Mouse (Mus musculus) c-Kit-positive CD71-positive TER-119-positive erythroid progenitor cells, embryonic 14.5 days (primary cell): ENCODE measurements around the gene Tmem266.
A peak's percentile ranks its signal among the peaks of the same experiment; 100 is the strongest.

Experiments
- DNase-seq: peaks from one replicate; pipeline ENCODE4 v3.0.0-alpha.2; 2013; ENCODE audit warnings: low spot score

Gene Tmem266

DNA sequence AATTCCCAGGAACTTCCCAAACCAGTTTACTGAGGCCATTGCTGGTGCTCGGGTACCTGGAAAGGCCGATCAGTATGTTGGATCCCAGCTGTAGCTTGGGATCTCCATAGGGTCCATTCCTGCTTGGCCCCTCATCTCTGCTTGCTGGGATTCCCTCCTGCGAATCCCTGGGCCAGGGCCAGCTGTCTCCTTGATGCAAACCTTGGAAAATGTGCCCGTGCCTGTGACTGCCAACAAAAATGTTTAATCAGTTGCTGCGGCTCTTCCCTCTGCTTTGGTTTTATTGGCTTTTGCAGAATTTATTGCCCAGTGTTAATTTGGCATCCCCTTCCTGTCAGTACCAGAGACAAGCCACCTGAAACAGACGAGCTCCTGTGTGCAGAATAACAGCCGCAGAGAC, 75.6 kb downstream of the Tmem266 start:
- no peak for DNase-seq

DNA sequence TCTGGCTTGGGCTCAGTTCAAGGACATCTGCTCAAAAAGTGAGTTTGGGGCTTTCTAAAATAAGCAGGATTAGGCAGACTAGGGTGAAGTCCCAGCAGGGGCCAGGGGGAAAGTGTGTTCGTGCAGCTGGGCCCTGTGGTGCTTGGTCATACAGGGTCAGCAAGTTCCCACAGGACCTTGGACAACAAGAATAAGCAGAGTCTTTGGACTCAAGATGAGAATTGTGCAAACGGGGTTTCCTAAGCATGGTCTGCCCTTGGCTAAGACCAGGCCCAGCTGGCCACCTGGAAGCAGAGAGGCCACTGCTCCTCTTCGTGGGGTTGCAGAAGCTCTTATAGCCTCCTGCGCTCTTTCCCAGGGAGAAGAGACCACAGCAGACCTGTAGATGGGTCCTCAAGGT, 77.5 kb downstream of the Tmem266 start:
- DNase-seq, result no peak

DNA sequence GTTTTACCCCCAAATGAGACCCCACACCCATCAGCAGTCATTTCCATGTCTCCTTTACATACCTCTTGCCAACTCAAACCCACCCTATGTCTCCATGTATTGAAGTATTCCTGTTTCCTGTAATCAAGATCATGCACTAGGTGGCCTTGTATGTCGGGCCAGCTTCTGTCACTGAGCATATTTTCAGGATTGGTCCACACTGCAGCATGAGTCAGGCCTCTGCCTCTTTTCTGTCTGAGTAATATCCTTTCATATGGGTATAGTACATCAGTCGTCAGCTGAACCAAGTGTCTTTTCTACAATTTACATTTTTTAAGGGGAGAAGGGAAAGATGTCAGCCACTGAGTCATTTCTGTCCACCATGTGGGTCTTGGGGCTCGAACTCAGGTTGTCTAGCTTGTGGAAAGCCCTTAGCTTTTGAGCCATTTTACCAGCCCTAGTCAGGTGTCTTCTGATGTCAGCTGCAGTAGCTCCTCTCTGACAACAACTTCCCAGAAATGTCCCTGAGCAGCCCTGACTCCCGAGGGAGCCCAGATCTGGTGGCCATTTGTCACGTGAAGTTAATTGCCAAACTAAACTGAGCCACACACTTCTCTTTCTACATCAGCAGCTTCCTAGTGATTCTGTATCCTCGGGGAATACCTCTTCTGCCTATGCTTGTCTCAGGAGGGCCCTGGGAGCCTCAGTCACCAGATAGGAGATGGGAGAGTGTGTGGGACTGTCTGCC, 78.4 kb downstream of the Tmem266 start:
- no peak for DNase-seq

DNA sequence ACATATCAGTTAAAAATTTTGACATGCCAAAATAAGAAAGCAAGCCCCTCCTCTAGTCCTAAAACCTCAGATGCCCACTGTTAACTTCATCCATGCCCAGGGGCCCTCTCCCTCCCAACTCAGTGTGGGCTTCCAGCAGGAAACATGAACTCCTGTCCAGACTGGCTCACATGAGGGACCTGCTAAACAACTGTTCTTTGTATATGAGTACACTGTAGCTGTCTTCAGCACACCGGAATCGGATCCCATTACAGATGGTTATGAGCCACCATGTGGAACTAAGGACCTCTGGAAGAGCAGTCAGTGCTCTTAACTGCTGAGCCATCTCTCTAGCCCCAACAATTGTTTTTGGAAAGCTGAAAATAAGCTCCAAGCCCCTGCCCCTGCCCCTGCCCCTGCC, 80.1 kb downstream of the Tmem266 start:
- no peak for DNase-seq

DNA sequence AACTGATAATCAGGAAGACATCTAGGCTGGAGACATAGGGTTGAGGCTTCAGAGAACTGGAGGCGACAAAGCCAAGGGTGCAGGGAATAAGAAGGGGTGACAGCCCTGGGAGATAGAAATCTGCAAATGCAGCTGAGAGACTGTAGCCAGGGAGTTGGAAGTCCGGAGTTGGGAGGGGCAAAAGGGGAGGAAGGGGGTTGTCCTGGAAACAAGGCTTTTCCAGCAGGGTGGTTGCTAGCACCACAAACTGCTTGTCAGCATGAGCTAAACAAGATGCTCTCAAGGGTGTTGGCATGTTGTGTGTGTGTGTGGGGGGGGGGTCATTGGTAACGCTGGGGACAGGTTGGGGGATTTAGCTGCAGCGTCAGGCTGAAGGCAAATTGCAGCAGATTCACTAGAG, 82.1 kb downstream of the Tmem266 start:
- no peak for DNase-seq

DNA sequence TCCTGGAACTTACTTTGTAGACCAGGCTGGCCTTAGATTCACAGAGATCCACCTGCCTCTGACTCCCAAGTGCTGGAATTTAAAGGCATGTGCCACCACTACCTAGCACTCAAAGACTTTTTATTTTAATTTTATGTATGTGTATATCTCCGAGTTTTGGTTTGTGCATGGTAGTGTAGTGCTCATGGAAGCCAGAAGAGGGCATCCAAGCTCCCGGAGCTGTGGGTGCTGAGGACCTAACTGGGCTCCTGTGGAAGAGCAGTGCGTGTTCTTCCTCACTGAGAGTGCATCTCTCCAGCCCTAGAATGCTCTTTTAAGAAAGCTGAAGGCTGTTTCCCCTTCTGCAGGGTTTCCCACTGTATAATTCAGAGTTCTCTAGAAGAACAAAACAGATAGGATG, 83.1 kb downstream of the Tmem266 start:
- DNase-seq, result no peak

DNA sequence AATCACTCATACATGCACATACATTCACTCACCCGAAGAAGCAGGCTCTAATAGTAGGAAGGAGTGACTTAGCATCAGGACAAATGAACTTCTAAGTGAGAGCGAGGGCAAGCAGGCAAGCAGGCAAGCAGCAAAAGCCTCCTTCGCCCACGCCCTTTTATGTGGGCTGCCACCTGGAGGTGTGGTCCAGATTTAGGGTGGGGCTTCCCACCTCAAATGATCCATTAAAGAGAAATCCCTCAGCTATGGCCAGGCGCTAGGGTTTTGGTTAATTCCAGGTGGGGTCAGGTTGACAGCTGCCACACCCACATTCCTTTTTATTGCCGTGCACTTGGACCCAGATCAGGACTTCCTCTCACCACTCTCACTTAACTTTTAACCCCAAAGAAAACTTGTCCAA, 83.7 kb downstream of the Tmem266 start:
- no peak for DNase-seq

DNA sequence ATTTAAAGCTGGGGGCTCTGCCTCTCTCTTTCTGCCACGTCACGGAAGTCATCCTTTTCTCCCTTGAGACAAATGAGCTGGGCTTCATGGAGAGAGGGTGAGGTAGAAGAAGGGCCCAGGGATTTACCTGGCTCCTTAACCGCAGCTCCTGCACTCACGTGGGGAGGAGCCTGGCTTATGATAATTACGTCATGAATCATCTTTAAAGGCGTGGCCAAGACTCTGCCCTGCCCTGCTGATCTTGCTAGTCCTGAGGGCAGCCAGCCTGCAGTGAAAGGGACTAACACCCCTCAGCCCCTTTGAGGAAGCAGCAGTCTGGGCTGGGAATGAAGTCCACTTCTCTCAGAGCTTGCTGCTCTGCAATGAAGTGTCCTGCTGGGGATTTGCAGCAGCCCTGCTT, 84.4 kb downstream of the Tmem266 start:
- no peak for DNase-seq

DNA sequence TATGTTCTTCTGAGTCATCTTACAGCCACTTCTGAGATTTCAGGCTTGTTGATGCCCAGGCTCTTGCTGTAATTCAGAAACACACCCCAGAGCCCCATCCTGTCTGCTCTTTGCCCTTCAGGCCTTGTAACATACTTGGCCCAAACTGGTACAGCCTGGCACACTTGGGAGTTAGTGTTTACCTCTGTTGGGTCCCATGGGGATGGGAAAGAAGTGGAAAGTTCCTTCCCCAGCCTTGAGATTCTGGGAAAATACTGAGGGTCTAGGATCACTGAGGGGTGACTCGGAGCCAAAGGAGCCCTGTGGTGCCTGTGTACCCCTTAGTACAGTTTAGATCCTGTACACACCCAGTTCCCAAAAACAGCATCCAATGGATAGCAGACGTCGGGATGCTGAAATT, 95.1 kb downstream of the Tmem266 start:
- no peak for DNase-seq

DNA sequence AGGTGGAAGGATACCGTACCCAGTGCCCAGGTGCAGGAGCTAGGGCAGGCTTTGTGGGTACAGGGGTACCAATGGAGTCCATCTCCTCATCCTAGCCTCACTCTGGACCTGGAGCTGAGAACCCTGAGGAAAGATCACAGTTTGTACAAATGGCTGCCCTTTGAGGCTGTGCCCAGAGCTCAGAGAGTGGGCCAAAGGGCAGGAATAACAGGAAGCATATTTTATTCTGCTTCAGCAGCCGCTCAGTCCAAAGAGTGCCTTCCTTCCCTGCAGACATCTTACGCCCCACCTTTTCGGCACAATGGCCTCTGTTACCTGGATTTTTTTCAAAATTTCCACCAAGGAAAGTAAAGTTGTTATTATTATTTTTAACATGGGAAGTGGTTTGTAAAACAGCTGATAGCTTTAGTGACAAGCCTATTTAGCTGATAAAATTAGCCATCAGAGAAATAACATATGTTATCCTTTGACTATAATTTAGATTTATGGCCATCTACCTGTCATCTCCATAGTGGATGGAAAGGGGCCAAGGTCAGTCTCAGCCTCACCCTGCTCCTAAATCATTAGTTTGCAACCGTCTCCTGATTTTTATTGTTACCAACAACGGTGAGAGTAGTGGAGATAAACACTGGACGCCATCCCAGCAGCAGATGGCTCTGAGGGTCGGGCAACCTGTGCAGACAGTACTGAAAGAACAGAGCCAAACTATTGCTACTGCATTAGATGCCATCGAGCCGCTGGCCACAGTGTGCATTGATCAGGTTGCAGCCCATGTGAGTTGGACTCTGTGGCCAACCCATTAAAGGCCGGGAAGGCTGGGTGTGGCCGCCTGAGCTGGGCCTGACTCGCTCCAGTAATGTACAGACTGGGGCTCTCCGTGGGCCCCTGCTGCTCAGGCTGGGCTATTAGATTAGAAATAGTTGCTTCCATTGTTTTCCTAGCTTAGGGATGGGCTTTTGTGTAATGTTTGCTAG, 97.0 kb downstream of the Tmem266 start:
- no peak for DNase-seq

DNA sequence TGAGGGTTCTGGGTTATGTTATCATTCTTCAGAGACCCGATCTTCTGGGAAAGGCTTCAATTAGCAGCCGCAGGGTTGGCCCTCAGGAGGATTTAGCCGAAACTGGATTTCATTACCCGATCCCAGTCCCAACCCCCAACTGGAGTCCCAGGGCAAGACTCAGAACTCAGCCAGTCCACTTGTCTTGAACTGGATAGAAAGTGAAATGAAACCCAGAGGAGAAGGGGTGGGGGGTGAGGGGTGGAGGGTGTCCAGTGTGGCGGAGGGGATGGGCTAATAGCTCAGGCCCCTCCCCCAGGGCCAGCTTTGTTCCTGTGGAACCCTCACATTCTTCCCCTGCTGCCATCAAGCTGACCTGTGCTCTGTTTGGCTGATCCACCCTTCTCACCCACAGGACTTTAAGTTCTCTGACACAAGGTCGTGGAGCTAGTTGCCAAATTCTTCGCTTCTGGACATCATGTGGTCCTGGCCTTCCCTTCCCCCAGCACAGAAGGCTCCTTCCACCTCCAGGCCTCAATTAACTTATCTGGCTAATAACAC, 98.6 kb downstream of the Tmem266 start:
- DNase-seq, result no peak

DNA sequence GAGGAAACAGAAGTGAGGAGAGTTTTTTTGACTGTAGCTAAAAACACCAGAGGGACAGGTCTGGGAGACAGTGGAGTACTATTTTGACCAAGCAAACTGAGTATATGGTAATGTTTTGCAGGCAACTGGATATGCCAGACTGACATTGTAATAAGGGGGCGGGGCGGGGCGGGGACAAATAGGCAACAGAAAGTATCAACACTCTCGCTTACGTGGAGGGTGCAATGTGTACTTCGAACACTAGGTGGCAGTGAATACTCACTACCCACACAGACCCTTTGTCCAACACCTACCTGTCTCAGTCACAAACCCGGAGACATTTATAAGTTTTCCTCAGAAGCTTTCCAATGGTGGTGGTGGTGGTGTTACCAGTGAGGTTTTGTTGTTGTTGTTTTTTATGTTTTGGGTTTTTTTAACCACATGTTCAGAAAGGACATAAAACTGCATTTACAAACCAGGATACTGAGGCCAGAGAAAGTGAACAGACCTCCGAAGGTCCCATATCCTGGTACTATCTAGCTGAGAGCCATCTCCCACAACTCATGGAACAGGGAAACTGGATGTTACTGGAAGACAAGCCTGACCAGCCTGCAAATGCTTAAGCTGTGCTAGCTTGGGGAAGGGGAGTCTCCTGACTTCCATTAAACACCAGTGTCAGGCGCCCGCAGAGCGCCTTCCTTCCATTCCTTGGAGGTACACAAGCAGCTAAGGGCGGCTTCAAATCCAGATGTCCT, 102.7 kb downstream of the Tmem266 start:
- DNase-seq, result peak; percentile 77

DNA sequence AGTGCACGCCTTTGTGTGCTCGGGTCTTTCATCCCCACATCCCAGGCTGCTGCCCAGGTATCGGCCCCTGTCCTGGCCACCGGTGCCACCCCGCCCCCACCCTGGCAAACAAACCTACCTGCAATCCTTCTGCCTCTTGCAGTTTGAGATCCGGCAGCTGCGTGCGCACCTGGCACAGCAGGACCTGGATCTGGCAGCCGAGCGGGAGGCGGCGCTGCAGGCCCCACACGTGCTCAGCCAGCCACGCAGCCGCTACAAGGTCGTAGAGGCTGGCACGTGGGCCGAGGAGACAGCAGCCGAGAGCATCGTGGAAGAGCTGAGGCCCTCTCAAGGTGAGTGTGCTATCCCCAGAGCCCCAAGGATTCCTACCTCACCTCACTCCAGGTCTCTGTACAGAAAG, 103.4 kb downstream of the Tmem266 start:
- no peak for DNase-seq

DNA sequence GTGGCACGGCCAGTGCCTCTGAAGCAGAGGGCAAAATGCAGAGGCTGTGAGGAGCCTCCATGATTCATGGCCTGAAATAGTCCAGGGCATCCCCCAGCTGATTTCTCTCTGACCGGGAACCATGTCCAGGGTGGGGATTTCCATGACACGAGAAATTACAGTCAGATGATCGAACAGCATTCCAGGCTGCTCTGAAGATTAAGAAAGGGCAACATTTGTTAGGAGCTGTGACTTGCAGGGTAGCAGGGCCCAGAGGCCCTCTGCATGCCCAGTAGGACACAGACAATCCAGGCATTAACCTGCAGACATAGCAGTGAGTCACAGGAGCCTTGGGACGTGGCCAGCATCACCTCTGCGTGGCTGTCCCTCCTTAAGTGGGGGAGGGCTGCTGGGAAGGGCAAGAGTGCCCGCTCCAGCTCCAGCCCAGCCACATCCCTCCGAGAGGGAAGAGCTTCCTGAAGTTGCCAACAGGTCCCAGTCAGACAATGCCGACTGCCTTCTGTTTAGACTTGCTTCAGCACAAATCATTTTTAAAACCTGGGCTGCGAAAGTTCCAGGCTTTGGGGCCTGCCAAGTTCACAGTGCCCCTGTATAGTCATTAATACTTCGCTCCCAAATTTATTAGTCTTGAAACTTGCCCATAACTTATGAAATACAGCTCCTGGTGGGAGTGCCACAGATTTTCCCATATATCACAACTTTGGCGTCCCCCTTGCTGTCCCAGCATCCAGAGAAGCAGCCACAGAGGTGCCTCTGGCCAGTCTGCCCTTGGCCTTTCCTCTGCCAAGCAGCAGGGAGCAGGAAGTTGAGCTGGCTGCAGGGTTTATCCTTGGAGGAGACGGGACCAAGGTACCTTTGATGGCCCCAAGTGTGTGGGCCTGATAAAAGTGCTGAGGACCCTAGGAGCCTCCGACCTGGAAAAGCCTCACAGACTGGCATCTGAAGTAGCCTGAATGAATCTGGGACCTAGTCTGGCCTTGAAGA, 105.9 kb downstream of the Tmem266 start:
- DNase-seq, result no peak

DNA sequence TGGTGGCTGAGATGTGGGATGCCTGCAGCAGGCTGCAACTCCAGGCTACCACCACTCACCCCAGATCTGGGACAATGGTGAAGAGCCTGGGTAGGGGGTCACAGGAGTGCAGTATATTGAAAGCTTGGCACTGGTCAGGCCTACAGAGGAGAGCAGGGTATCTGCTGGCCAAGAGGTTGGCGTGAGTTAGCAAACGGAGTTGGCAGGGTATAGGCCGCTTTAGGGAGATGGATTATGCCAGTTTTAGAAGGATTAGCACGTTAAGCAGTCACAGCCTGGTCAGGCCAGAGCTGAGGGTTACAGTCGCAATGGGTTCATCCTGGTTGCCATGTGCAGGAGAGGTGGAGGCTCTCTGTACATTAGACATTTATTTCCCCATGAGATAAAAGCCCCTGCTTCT, 107.2 kb downstream of the Tmem266 start:
- DNase-seq, result no peak

DNA sequence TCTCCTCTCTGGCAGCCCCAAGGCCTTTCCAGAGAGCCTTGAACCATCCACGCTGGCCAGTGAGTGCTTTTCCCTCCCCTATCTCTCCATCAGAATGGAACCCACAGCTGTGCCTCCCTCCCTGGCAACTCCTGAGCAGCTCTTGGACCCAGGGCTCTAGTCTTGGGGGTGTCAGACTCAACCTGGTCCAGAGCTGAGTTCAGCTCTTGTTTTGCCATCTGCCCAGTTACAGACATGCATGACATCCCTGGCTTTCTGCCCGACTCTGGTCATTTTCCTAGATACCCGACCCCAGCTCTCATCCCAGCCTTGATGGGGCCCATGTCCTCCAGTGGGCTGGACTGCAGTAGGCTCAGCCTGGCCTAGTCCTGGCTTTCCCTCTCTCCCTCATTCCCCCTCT, 111.7 kb downstream of the Tmem266 start:
- no peak for DNase-seq

DNA sequence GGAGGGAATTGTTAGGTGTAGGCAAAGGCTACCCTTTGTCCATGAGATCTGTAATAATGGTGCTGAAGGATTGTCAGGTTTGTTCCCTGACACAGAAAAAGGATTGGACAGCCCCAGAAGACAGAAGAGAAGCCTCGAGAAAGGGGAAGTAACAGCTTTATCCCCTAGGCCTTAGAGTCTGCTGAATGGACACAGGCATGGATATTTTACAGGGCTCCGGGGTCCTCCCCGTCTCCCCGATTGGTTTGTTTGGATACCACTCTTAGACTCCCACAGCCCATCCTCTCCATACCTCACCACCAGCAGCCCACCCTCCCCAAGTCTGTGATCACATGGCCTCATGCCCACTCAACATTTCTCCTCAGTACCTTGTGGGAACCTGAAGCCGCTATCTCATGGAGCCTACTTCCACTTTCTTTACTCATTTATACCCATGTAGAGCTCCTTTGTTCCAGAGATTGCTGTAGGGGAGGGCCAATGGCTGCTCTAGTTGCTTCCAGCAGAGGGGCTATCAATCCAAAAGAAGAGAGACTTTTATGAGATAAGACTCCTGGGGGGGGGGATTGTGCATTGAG, 112.6 kb downstream of the Tmem266 start:
- DNase-seq, result no peak

DNA sequence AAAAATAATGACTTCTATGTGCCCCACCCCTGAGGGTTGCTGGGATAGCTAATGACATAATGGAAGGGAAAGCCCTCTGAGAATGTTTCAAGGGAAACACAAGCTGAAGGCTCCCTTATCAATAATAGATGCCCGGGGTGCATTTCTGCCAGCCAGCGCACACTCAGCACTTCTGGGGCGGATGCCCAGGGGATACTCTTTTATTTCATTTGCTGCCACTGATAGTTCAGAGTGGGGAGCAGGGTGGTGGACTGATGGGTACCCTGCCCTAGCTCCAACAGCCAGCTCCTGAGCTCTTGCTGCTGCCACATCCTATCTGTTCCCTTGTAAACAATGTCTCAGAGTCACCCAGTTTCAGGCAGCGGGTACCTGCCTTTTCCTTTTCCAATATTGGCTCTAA, 120.8 kb downstream of the Tmem266 start:
- no peak for DNase-seq

DNA sequence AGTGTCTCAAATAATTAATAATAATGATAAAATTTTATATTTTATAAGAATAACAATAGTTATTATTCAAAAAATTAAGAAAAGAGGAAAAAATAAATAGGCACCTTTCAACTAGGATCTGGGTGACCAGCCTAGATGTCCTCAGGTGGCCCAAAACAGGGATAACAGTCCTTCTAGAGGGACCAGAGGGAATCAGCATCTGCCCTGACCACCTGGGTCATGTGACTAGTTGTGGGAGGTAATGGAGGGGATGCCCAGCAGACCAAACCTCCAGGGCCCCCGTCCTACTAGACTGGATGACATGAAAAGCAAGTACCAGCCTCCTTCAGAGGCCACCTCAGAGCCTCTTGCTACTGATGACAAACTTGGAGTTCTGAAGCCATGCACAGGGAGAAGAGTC, 122.4 kb downstream of the Tmem266 start:
- DNase-seq, result no peak

DNA sequence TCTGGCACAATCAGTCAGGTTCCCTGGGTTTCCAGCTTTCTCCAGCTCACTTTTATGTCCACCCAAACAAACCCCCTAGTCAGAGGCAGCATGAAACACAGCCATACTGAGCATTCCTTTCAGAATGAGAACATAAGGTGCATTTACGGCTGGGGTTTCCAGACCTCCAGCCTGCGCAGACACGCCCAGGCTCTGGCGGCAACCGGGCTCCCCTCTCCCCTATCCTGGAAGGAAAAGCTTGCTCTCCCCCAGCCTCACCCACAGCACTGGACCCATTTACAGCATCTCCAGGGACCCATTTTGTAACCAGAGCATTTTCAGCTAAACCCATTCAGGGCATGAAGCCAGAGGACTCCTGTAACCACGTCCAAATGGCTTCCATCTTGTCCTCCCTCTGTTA, 123.3 kb downstream of the Tmem266 start:
- no peak for DNase-seq

DNA sequence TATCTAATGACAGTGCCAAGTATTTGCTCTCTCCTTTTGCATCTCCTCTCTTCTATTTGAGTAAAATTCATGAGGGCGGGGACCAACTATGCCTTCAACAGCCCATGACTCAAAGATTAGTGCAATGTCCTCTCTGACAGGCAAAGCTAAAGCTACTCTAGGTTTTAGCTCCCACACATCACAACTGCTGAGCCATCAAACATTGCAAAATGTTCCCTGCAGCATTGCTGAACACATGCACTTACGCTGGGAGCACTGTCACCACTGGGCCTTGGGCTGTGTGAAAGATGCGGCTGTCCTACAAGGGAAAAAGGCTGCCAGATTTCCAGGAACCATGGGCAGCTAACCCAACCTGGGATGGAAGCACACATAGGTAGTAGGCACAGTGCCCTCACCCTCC, 124.7 kb downstream of the Tmem266 start:
- no peak for DNase-seq
